Mouse (Mus musculus) liver, embryonic 15.5 days (tissue): ENCODE measurements around the gene Cnn3. TPM values are rescaled to one million over a fixed set of nuclear protein-coding genes. Genes with fewer than 3 reads are reported as not detected.

ENCODE experiments used
- ATAC-seq: fragments of 200-750 bp; cut with Nextera tagmentation; 2 replicates; pipeline ENCODE4 v1.8.0; 2017; ENCODE audit warnings: moderate number of reproducible peaks, mild to moderate bottlenecking, moderate library complexity; ENCODE audit not compliant: insufficient read depth
- H3K27ac ChIP-seq: fragments of 300-500 bp; sonication (generic); replicated peaks from 2 replicates; pipeline ENCODE4 v1.5.1; 2015; ENCODE audit warnings: mild to moderate bottlenecking, inconsistent platforms
- H3K27me3 ChIP-seq: fragments of 300-500 bp; sonication (generic); 2 replicates; pipeline ENCODE4 v1.6.1; 2015; ENCODE audit warnings: mild to moderate bottlenecking, inconsistent platforms
- H3K36me3 ChIP-seq: fragments of 300-500 bp; sonication (generic); replicated peaks from 2 replicates; pipeline ENCODE4 v1.6.1; 2015; ENCODE audit warnings: moderate library complexity, mild to moderate bottlenecking, inconsistent platforms
- H3K4me1 ChIP-seq: fragments of 300-500 bp; sonication (generic); replicated peaks from 2 replicates; pipeline ENCODE4 v1.6.1; 2015; ENCODE audit warnings: inconsistent platforms
- H3K4me2 ChIP-seq: fragments of 300-500 bp; sonication (generic); 2 replicates; pipeline ENCODE4 v1.6.1; 2015; ENCODE audit warnings: moderate library complexity, mild to moderate bottlenecking, inconsistent platforms
- H3K4me3 ChIP-seq: fragments of 300-500 bp; sonication (generic); replicated peaks from 2 replicates; pipeline ENCODE4 v1.5.1; 2015; ENCODE audit warnings: mild to moderate bottlenecking, inconsistent platforms
- H3K9ac ChIP-seq: fragments of 300-500 bp; sonication (generic); 2 replicates; pipeline ENCODE4 v1.6.1; 2015; ENCODE audit warnings: moderate library complexity, mild to moderate bottlenecking, inconsistent platforms
- H3K9me3 ChIP-seq: fragments of 300-500 bp; sonication (generic); replicated peaks from 2 replicates; pipeline ENCODE4 v1.6.1; 2016; ENCODE audit warnings: inconsistent platforms
- WGBS: fragments of 180-500 bp; shearing (Covaris S2); methylation state at CpG from one replicate; pipeline ENCODE4 v1.1.7; 2015; ENCODE audit warnings: mixed read lengths; ENCODE audit not compliant: insufficient replicate concordance; 5-methylcytosine and 5-hydroxymethylcytosine counted together
- polyA plus RNA-seq: library from polyadenylated mRNA; unstranded; fragments of >200 nt; fragmentation: Nextera tagmentation; extraction: Ambion mirVana; gene quantifications from 2 replicates; pipeline ENCODE4 v1.2.1, GENCODE M21; 2015

Cnn3 gene
- polyA plus RNA-seq, 1 experiment from 2014 or later: 98.3 TPM

- H3K4me2 ChIP-seq: no peak overlapping the region
- no peaks in the 10 kb centered on the region for H3K36me3 ChIP-seq
- no peak overlapping the region for H3K27ac ChIP-seq
- H3K9me3 ChIP-seq: no peaks in the 10 kb centered on the region
- H3K4me1 ChIP-seq: 0 out of 2 replicates have a peak, but pooled peaks cover 2% of the 10 kb centered on the region
- H3K9ac ChIP-seq: no peak overlapping the region
- 55% methylated on average over 4 of the region's 4 CpGs for WGBS
- ATAC-seq: no peak
- H3K4me3 ChIP-seq: no peak overlapping the region
- no peaks in the 10 kb centered on the region for H3K27me3 ChIP-seq
These were observed 24.9 kb upstream of the Cnn3 start for GRCm38 (mm10) chr3:121401384-121401783.

GRCm38 (mm10) chr3:121402096-121402495, 24.2 kb upstream of the Cnn3 start:
- WGBS: 65% methylated on average over 6 of the region's 6 CpGs
- no peaks in the 10 kb centered on the region for H3K27me3 ChIP-seq
- H3K4me3 ChIP-seq: no peak overlapping the region
- no peak for ATAC-seq
- 0 out of 2 replicates have a peak, but pooled peaks cover 2% of the 10 kb centered on the region for H3K4me1 ChIP-seq
- no peak overlapping the region for H3K4me2 ChIP-seq
- no peaks in the 10 kb centered on the region for H3K36me3 ChIP-seq
- H3K9ac ChIP-seq: no peak overlapping the region
- H3K27ac ChIP-seq: no peak overlapping the region
- no peaks in the 10 kb centered on the region for H3K9me3 ChIP-seq

DNA sequence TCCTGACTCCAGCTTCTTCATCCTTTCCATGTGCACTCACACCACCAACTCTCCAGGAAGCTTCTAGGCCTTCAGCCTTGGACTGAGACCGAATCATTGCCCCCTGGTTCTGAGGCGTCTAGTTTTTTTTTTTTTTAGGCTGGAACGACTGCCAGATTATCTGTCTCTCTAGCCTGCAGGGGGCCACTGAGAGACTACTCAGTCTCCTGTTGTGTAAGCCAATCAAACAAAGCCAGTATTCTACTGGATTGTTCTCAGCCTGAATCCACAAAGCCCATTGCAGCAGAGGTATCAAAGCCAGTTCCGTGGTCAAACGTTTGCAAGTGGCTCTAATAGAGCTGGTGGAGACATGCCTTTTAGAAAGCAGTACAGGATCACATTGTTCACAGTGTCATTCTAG, 22.8 kb upstream of the Cnn3 start:
- no peaks in the 10 kb centered on the region for H3K9me3 ChIP-seq
- ATAC-seq: no peak
- H3K9ac ChIP-seq: no peak overlapping the region
- WGBS: 39% methylated on average over 5 of the region's 5 CpGs
- H3K4me1 ChIP-seq: no peaks in the 10 kb centered on the region
- no peak overlapping the region for H3K4me3 ChIP-seq
- no peak overlapping the region for H3K27ac ChIP-seq
- H3K36me3 ChIP-seq: no peaks in the 10 kb centered on the region
- H3K4me2 ChIP-seq: no peak overlapping the region
- no peaks in the 10 kb centered on the region for H3K27me3 ChIP-seq

GRCm38 (mm10) chr3:121405101-121405500, 21.2 kb upstream of the Cnn3 start:
- H3K27me3 ChIP-seq: no peaks in the 10 kb centered on the region
- H3K9ac ChIP-seq: no peak overlapping the region
- H3K4me1 ChIP-seq: no peaks in the 10 kb centered on the region
- H3K4me2 ChIP-seq: no peak overlapping the region
- no peaks in the 10 kb centered on the region for H3K9me3 ChIP-seq
- H3K4me3 ChIP-seq: no peak overlapping the region
- no peak overlapping the region for H3K27ac ChIP-seq
- no peak for ATAC-seq
- 73% methylated on average over 5 of the region's 5 CpGs for WGBS
- no peaks in the 10 kb centered on the region for H3K36me3 ChIP-seq

GRCm38 (mm10) chr3:121407417-121407816, 18.9 kb upstream of the Cnn3 start:
- H3K27me3 ChIP-seq: no peaks in the 10 kb centered on the region
- no peaks in the 10 kb centered on the region for H3K4me1 ChIP-seq
- H3K4me3 ChIP-seq: no peak overlapping the region
- no peak overlapping the region for H3K27ac ChIP-seq
- no peaks in the 10 kb centered on the region for H3K9me3 ChIP-seq
- H3K9ac ChIP-seq: no peak overlapping the region
- H3K36me3 ChIP-seq: no peaks in the 10 kb centered on the region
- no peak overlapping the region for H3K4me2 ChIP-seq
- ATAC-seq: no peak
- 70% methylated on average over 9 of the region's 9 CpGs for WGBS

- H3K4me3 ChIP-seq: no peak overlapping the region
- H3K27me3 ChIP-seq: no peaks in the 10 kb centered on the region
- 74% methylated on average over 3 of the region's 3 CpGs for WGBS
- no peak overlapping the region for H3K4me2 ChIP-seq
- no peaks in the 10 kb centered on the region for H3K36me3 ChIP-seq
- H3K27ac ChIP-seq: no peak overlapping the region
- no peak for ATAC-seq
- no peaks in the 10 kb centered on the region for H3K9me3 ChIP-seq
- H3K4me1 ChIP-seq: no peaks in the 10 kb centered on the region
- H3K9ac ChIP-seq: no peak overlapping the region
These were observed 17.9 kb upstream of the Cnn3 start for GRCm38 (mm10) chr3:121408386-121408785.

GRCm38 (mm10) chr3:121411450-121411849, 14.8 kb upstream of the Cnn3 start:
- WGBS: 45% methylated on average over 6 of the region's 6 CpGs

GRCm38 (mm10) chr3:121416171-121417154, 9.8 kb upstream of the Cnn3 start:
- H3K4me2 ChIP-seq: no peak overlapping the region
- no peaks in the 10 kb centered on the region for H3K27me3 ChIP-seq
- H3K36me3 ChIP-seq: no peaks in the 10 kb centered on the region
- H3K4me3 ChIP-seq: no peak overlapping the region
- WGBS: 55% methylated on average over 5 of the region's 5 CpGs
- no peaks in the 10 kb centered on the region for H3K9me3 ChIP-seq
- no peak overlapping the region for H3K9ac ChIP-seq
- H3K27ac ChIP-seq: peak overlapping the region; percentile 36
- peaks cover 7% of the 10 kb centered on the region; the same call in 1 of the 2 replicates for H3K4me1 ChIP-seq
- no peak for ATAC-seq

More at GRCm38 (mm10) chr3:121411450-121411849, 14.8 kb upstream of the Cnn3 start:
- H3K27ac ChIP-seq: no peak overlapping the region
- H3K27me3 ChIP-seq: no peaks in the 10 kb centered on the region
- H3K4me3 ChIP-seq: no peak overlapping the region
- ATAC-seq: no peak
- H3K4me2 ChIP-seq: no peak overlapping the region
- no peaks in the 10 kb centered on the region for H3K9me3 ChIP-seq
- no peak overlapping the region for H3K9ac ChIP-seq
- H3K36me3 ChIP-seq: no peaks in the 10 kb centered on the region
- no peaks in the 10 kb centered on the region for H3K4me1 ChIP-seq

- Histone ChIP-seq H3K36me3 (no peaks in the 10 kb centered on the region), H3K4me3 (no peak overlapping the region), H3K4me1 (peaks cover 7% of the 10 kb centered on the region; the same call in 1 of the 2 replicates), H3K9ac (no peak overlapping the region), H3K9me3 (no peaks in the 10 kb centered on the region), H3K27ac (no peak overlapping the region), H3K4me2 (no peak overlapping the region), H3K27me3 (no peaks in the 10 kb centered on the region)
- WGBS: 58% methylated on average over 14 of the region's 14 CpGs
- no peak; the same call in 1 of the 2 replicates for ATAC-seq
These were observed 8.7 kb upstream of the Cnn3 start for GRCm38 (mm10) chr3:121417379-121418250.

GRCm38 (mm10) chr3:121418251-121418601, 8.1 kb upstream of the Cnn3 start:
- no peak overlapping the region for H3K4me3 ChIP-seq
- peaks cover 7% of the 10 kb centered on the region; the same call in 1 of the 2 replicates for H3K4me1 ChIP-seq
- ATAC-seq: no peak
- no peak overlapping the region for H3K9ac ChIP-seq
- no peaks in the 10 kb centered on the region for H3K27me3 ChIP-seq
- WGBS: 75% methylated on average over 6 of the region's 6 CpGs
- H3K9me3 ChIP-seq: no peaks in the 10 kb centered on the region
- no peak overlapping the region for H3K4me2 ChIP-seq
- no peak overlapping the region for H3K27ac ChIP-seq
- no peaks in the 10 kb centered on the region for H3K36me3 ChIP-seq
